Mouse (Mus musculus): ENCODE results near the gene Polr2m. TPM values are rescaled to one million over a fixed set of nuclear protein-coding genes. Genes with fewer than 3 reads are reported as not detected.

Gene Polr2m
- total RNA-seq, 1 experiment, result 163 TPM

DNA sequence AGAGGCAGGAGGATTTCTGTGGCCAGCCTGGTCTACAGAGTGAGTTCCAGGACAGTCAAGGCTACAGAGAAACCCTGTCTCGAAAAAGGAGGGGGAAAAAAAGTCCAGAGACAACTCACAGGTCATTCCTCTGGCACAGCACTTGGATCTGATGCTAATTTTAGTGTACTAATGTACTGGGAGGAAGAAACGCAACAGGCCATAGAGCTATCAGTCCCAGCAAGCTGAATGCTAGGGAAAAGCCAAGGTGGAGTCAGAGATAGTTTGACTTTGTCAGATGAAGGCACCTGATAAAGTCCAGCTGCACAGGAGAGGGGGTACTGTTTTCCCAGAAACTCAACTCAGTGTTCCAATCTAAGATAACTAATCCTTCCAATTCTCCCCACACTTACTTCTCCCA, 5.4 kb downstream of the Polr2m start:
- Histone ChIP-seq H3K4me3 (ENCODE audit: insufficient read depth in 1 of 2, low read depth in 1 of 2, low read length in 2 of 2, poor library complexity in 1 of 2, severe bottlenecking in 1 of 2) (no peak overlapping the region), H3K4me1 (ENCODE audit: control insufficient read depth in 2 of 2, insufficient read depth in 2 of 2, low read length in 2 of 2, poor library complexity in 1 of 2) (peaks cover 0 to 3% of the 10 kb centered on the region in 2 experiments; a peak in 1 of 4 replicates), H3K36me3 (ENCODE audit: control insufficient read depth, insufficient read depth, low read length, poor library complexity, severe bottlenecking) (peaks cover 55% of the 10 kb centered on the region), H3K9ac (ENCODE audit: insufficient read depth, low read depth, low read length, poor library complexity, severe bottlenecking) (no peak overlapping the region), H3K27ac (ENCODE audit: insufficient read depth, low read depth, low read length, poor library complexity, severe bottlenecking) (no peak overlapping the region), H3K9me3 (ENCODE audit: control insufficient read depth, insufficient read depth, low read depth, low read length) (no peaks in the 10 kb centered on the region)
- in situ Hi-C loops (cut with MboI; ENCODE audit: low sequenced_read_pairs in 2 of 2, unreplicated experiment in 2 of 2), result no loop called here
- TF ChIP-seq MAFK (IDR thresholded peaks at IDR 0.05; ENCODE audit: insufficient read depth, low read depth, low read length) (no peak), CHD2 (IDR thresholded peaks at IDR 0.05; ENCODE audit: low read depth, low read length) (no peak), ZNF384 (IDR thresholded peaks at IDR 0.05; ENCODE audit: low read depth, low read length) (no peak), ZC3H11A (IDR thresholded peaks at IDR 0.05; ENCODE audit: borderline replicate concordance, low read depth, low read length) (no peak), HCFC1 (IDR thresholded peaks at IDR 0.05; ENCODE audit: borderline replicate concordance, insufficient read depth, low read length) (no peak)
- no peak for DNase-seq (ENCODE audit: low read depth, low spot score)

DNA sequence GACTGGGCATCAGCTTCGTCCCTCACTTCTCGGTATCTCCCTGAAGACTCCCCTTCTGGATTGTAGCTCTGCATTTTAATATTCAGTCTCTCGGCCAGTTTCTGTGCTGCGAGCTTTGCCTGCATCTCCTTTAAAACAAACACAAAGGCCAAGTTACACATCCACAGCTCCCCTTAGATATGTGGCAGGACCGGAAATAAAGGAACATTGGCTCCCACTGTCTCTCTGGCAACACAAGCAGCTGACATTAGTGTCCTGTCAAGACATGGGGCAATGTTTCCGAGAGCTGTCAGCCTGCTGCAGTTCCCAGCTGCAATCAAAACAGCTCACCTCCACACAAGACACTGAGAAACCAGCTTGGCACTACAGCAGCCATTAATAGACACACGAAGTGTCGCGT, 6.3 kb downstream of the Polr2m start:
- H3K4me3 ChIP-seq (ENCODE audit: insufficient read depth in 1 of 2, low read depth in 1 of 2, low read length in 2 of 2, poor library complexity in 1 of 2, severe bottlenecking in 1 of 2), result no peak overlapping the region
- no peak overlapping the region for H3K27ac ChIP-seq (ENCODE audit: insufficient read depth, low read depth, low read length, poor library complexity, severe bottlenecking)
- no peak overlapping the region for H3K9ac ChIP-seq (ENCODE audit: insufficient read depth, low read depth, low read length, poor library complexity, severe bottlenecking)
- DNase-seq (ENCODE audit: low read depth, low spot score), result no peak
- H3K9me3 ChIP-seq (ENCODE audit: control insufficient read depth, insufficient read depth, low read depth, low read length), result no peaks in the 10 kb centered on the region
- H3K36me3 ChIP-seq (ENCODE audit: control insufficient read depth, insufficient read depth, low read length, poor library complexity, severe bottlenecking), result peaks cover 60% of the 10 kb centered on the region
- in situ Hi-C loops (cut with MboI; ENCODE audit: low sequenced_read_pairs in 2 of 2, unreplicated experiment in 2 of 2), result no loop called here
- H3K4me1 ChIP-seq (ENCODE audit: control insufficient read depth in 2 of 2, insufficient read depth in 2 of 2, low read length in 2 of 2, poor library complexity in 1 of 2), result peaks cover 0 to 3% of the 10 kb centered on the region in 2 experiments; a peak in 1 of 4 replicates
- no peak for TF ChIP-seq MAFK (IDR thresholded peaks at IDR 0.05; ENCODE audit: insufficient read depth, low read depth, low read length)
- no peak for TF ChIP-seq ZC3H11A (IDR thresholded peaks at IDR 0.05; ENCODE audit: borderline replicate concordance, low read depth, low read length)
- no peak for TF ChIP-seq ZNF384 (IDR thresholded peaks at IDR 0.05; ENCODE audit: low read depth, low read length)
- no peak for TF ChIP-seq CHD2 (IDR thresholded peaks at IDR 0.05; ENCODE audit: low read depth, low read length)
- no peak for TF ChIP-seq HCFC1 (IDR thresholded peaks at IDR 0.05; ENCODE audit: borderline replicate concordance, insufficient read depth, low read length)

DNA sequence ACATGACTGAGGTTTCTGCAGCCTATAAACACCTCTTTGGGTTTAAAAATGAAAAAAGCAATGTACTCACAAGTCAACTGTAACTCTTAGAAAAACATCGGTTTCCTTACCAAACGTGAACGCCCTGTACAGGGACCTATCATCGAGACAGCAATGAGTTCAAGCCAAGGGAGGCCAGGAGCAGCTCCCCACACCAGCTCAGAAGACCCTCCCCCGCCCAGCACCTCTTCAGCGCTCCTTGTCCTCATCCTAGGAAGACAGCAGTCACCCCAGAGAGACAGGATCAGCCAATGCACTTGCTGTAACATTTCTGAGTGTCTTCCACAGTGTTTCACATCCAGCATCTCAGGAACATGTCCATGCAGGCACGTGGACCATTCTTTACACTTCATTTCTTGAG, 7.1 kb downstream of the Polr2m start:
- in situ Hi-C loops (cut with MboI; ENCODE audit: low sequenced_read_pairs in 2 of 2, unreplicated experiment in 2 of 2), result no loop called here
- Histone ChIP-seq H3K36me3 (ENCODE audit: control insufficient read depth, insufficient read depth, low read length, poor library complexity, severe bottlenecking) (peaks cover 60% of the 10 kb centered on the region), H3K27ac (ENCODE audit: insufficient read depth, low read depth, low read length, poor library complexity, severe bottlenecking) (no peak overlapping the region), H3K9me3 (ENCODE audit: control insufficient read depth, insufficient read depth, low read depth, low read length) (no peaks in the 10 kb centered on the region), H3K4me3 (ENCODE audit: insufficient read depth in 1 of 2, low read depth in 1 of 2, low read length in 2 of 2, poor library complexity in 1 of 2, severe bottlenecking in 1 of 2) (no peak overlapping the region), H3K9ac (ENCODE audit: insufficient read depth, low read depth, low read length, poor library complexity, severe bottlenecking) (no peak overlapping the region), H3K4me1 (ENCODE audit: control insufficient read depth in 2 of 2, insufficient read depth in 2 of 2, low read length in 2 of 2, poor library complexity in 1 of 2) (no peaks in the 10 kb centered on the region; a peak in 1 of 4 replicates)
- no peak for DNase-seq (ENCODE audit: low read depth, low spot score)
- TF ChIP-seq CHD2 (IDR thresholded peaks at IDR 0.05; ENCODE audit: low read depth, low read length) (no peak), ZC3H11A (IDR thresholded peaks at IDR 0.05; ENCODE audit: borderline replicate concordance, low read depth, low read length) (no peak), HCFC1 (IDR thresholded peaks at IDR 0.05; ENCODE audit: borderline replicate concordance, insufficient read depth, low read length) (no peak), ZNF384 (IDR thresholded peaks at IDR 0.05; ENCODE audit: low read depth, low read length) (no peak), MAFK (IDR thresholded peaks at IDR 0.05; ENCODE audit: insufficient read depth, low read depth, low read length) (no peak)

DNA sequence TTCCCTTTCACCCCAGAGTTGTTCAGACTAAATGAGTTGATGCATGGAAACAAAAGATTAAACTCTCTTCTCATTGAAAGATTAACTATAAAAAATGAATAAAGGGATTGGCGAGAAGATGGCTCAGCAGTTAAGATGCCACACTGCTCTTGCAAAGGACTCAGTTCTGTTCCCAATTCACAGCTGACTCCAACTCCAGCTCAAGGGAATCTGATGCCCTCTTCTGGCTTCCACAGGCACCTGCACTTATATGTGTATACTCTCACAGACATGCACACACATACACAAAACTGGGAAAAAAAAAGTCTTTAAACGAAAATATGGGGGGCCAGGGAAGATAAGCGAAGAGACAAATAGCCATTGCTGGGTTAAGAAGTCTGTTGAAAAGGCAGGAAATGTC, 9.1 kb downstream of the Polr2m start:
- peaks cover 46% of the 10 kb centered on the region for H3K36me3 ChIP-seq (ENCODE audit: control insufficient read depth, insufficient read depth, low read length, poor library complexity, severe bottlenecking)
- DNase-seq (ENCODE audit: low read depth, low spot score), result no peak
- no peak overlapping the region for H3K4me3 ChIP-seq (ENCODE audit: insufficient read depth in 1 of 2, low read depth in 1 of 2, low read length in 2 of 2, poor library complexity in 1 of 2, severe bottlenecking in 1 of 2)
- H3K27ac ChIP-seq (ENCODE audit: insufficient read depth, low read depth, low read length, poor library complexity, severe bottlenecking), result no peak overlapping the region
- in situ Hi-C loops (cut with MboI; ENCODE audit: low sequenced_read_pairs in 2 of 2, unreplicated experiment in 2 of 2), result no loop called here
- no peak overlapping the region for H3K9ac ChIP-seq (ENCODE audit: insufficient read depth, low read depth, low read length, poor library complexity, severe bottlenecking)
- no peaks in the 10 kb centered on the region for H3K9me3 ChIP-seq (ENCODE audit: control insufficient read depth, insufficient read depth, low read depth, low read length)
- H3K4me1 ChIP-seq (ENCODE audit: control insufficient read depth in 2 of 2, insufficient read depth in 2 of 2, low read length in 2 of 2, poor library complexity in 1 of 2), result no peaks in the 10 kb centered on the region
- TF ChIP-seq CHD2 (IDR thresholded peaks at IDR 0.05; ENCODE audit: low read depth, low read length) (no peak), ZNF384 (IDR thresholded peaks at IDR 0.05; ENCODE audit: low read depth, low read length) (no peak), HCFC1 (IDR thresholded peaks at IDR 0.05; ENCODE audit: borderline replicate concordance, insufficient read depth, low read length) (no peak), ZC3H11A (IDR thresholded peaks at IDR 0.05; ENCODE audit: borderline replicate concordance, low read depth, low read length) (no peak), MAFK (IDR thresholded peaks at IDR 0.05; ENCODE audit: insufficient read depth, low read depth, low read length) (no peak)

DNA sequence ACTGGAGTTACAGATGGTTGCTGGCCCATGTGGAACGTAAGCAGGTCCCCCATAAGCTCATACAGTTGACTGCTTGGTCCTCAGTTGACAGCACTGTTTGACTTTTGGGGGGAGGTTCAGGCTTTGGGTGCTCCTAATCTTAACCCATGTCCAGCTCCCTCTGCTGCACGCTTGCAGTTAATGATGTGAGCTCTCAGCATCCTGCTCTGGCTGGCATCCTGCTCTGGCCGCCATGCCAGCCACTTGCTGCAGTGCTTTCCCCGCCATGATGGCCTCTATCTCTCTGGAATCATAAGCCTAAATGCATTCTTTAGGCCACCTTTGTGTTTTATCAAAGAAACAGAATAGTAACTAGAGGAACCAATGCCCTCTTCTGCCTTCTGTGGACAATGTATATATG, 10.2 kb downstream of the Polr2m start:
- H3K4me1 ChIP-seq (ENCODE audit: control insufficient read depth in 2 of 2, insufficient read depth in 2 of 2, low read length in 2 of 2, poor library complexity in 1 of 2), result no peaks in the 10 kb centered on the region
- no peak overlapping the region for H3K4me3 ChIP-seq (ENCODE audit: insufficient read depth in 1 of 2, low read depth in 1 of 2, low read length in 2 of 2, poor library complexity in 1 of 2, severe bottlenecking in 1 of 2)
- H3K27ac ChIP-seq (ENCODE audit: insufficient read depth, low read depth, low read length, poor library complexity, severe bottlenecking), result no peak overlapping the region
- TF ChIP-seq HCFC1 (IDR thresholded peaks at IDR 0.05; ENCODE audit: borderline replicate concordance, insufficient read depth, low read length), result no peak
- TF ChIP-seq ZNF384 (IDR thresholded peaks at IDR 0.05; ENCODE audit: low read depth, low read length), result no peak
- no peak for TF ChIP-seq ZC3H11A (IDR thresholded peaks at IDR 0.05; ENCODE audit: borderline replicate concordance, low read depth, low read length)
- no peak for TF ChIP-seq CHD2 (IDR thresholded peaks at IDR 0.05; ENCODE audit: low read depth, low read length)
- no peak for TF ChIP-seq MAFK (IDR thresholded peaks at IDR 0.05; ENCODE audit: insufficient read depth, low read depth, low read length)
- H3K9ac ChIP-seq (ENCODE audit: insufficient read depth, low read depth, low read length, poor library complexity, severe bottlenecking), result no peak overlapping the region
- in situ Hi-C loops (cut with MboI; ENCODE audit: low sequenced_read_pairs in 2 of 2, unreplicated experiment in 2 of 2), result no loop called here
- H3K9me3 ChIP-seq (ENCODE audit: control insufficient read depth, insufficient read depth, low read depth, low read length), result no peaks in the 10 kb centered on the region
- DNase-seq (ENCODE audit: low read depth, low spot score), result no peak
- peaks cover 36% of the 10 kb centered on the region for H3K36me3 ChIP-seq (ENCODE audit: control insufficient read depth, insufficient read depth, low read length, poor library complexity, severe bottlenecking)
